Comparison of ENCODE assay signal across 14 mouse cellular contexts in genomic region chr5:41048515-41048914, GRCm38 (mm10).
DNase-seq lines count a peak whose midpoint lies in the region; ATAC-seq lines count a peak whose summit lies in the region.
"Had no signal": no experiment of that assay in that cellular context is flagged by ENCODE, and none has a peak within 500 bp of the region (broad histone marks: within the 10 kb centered on the region; RNA-seq: fewer than 3 reads in every experiment).

No protein-coding gene starts in this region.

- H3K9ac ChIP-seq in hindbrain, embryonic 14.5 days: no peak overlapping the region
- H3K9ac ChIP-seq in hindbrain, embryonic 11.5 days (ENCODE audit: low read depth, low read length): no peak overlapping the region
- no peak overlapping the region for H3K9ac ChIP-seq in neural tube, embryonic 13.5 days

- 19% methylated on average over 1 of the region's 1 CpGs for WGBS in hindbrain, embryonic 14.5 days
- WGBS in hindbrain, embryonic 11.5 days: 52% methylated on average over 1 of the region's 1 CpGs
- WGBS in neural tube, embryonic 13.5 days: 20% methylated on average over 1 of the region's 1 CpGs

- H3K4me1 ChIP-seq in hindbrain, embryonic 14.5 days (replicated peaks; ENCODE audit: control insufficient read depth, insufficient read depth, low read length): no peaks in the 10 kb centered on the region
- H3K4me1 ChIP-seq in hindbrain, embryonic 11.5 days (replicated peaks; ENCODE audit: control insufficient read depth, insufficient read depth, low read length): no peaks in the 10 kb centered on the region
- no peaks in the 10 kb centered on the region for H3K4me1 ChIP-seq in neural tube, embryonic 13.5 days (replicated peaks)

- H3K36me3 ChIP-seq in hindbrain, embryonic 14.5 days (replicated peaks; ENCODE audit: control insufficient read depth, insufficient read depth): no peaks in the 10 kb centered on the region
- H3K36me3 ChIP-seq in hindbrain, embryonic 11.5 days (ENCODE audit: control insufficient read depth, insufficient read depth, low read length): no peaks in the 10 kb centered on the region
- no peaks in the 10 kb centered on the region for H3K36me3 ChIP-seq in neural tube, embryonic 13.5 days

- H3K27ac ChIP-seq in hindbrain, embryonic 14.5 days: no peak overlapping the region
- no peak overlapping the region for H3K27ac ChIP-seq in hindbrain, embryonic 11.5 days (ENCODE audit: low read depth, low read length)
- H3K27ac ChIP-seq in neural tube, embryonic 13.5 days (replicated peaks): no peak overlapping the region

- no peaks in the 10 kb centered on the region for H3K9me3 ChIP-seq in hindbrain, embryonic 14.5 days (ENCODE audit: control insufficient read depth, low read length)
- no peaks in the 10 kb centered on the region for H3K9me3 ChIP-seq in hindbrain, embryonic 11.5 days (ENCODE audit: control insufficient read depth, low read length)
- H3K9me3 ChIP-seq in neural tube, embryonic 13.5 days: no peaks in the 10 kb centered on the region

- intact Hi-C loops in left cerebral cortex, postnatal 25 days (cut with DNase I): no loop called here

- H3K4me2 ChIP-seq in hindbrain, embryonic 14.5 days (replicated peaks): no peak overlapping the region
- no peak overlapping the region for H3K4me2 ChIP-seq in hindbrain, embryonic 11.5 days (replicated peaks; ENCODE audit: low read depth, low read length)
- H3K4me2 ChIP-seq in neural tube, embryonic 13.5 days: no peak overlapping the region
- H3K4me2 ChIP-seq: heart, embryonic 11.5 days had no signal

- ATAC-seq in hindbrain, embryonic 14.5 days (ENCODE audit: low FRiP score): peak; percentile 59; the same call in 1 of the 2 replicates
- no peak for ATAC-seq in hindbrain, embryonic 11.5 days (ENCODE audit: low FRiP score)
- ATAC-seq in neural tube, embryonic 13.5 days (ENCODE audit: low read depth): peak; percentile 76

- no peaks in the 10 kb centered on the region for H3K27me3 ChIP-seq in hindbrain, embryonic 14.5 days (ENCODE audit: control insufficient read depth, insufficient read depth, low read length)
- H3K27me3 ChIP-seq in hindbrain, embryonic 11.5 days (ENCODE audit: control insufficient read depth, insufficient read depth, low read length): no peaks in the 10 kb centered on the region
- no peaks in the 10 kb centered on the region for H3K27me3 ChIP-seq in neural tube, embryonic 13.5 days

- DNase-seq in adrenal gland, adult 8-10 months: peak; percentile 2
- no peak for DNase-seq in adrenal gland, postnatal 4 days (ENCODE audit: low spot score in 2 of 2)
- DNase-seq in hindbrain, embryonic 14.5 days (ENCODE audit: low spot score): peak; percentile 24
- no peak for DNase-seq in hindbrain, embryonic 11.5 days (ENCODE audit: low spot score)
- DNase-seq in neural tube, embryonic 10.5 days (ENCODE audit: extremely low spot score, low spot score): no peak
- DNase-seq in layer of hippocampus, adult 8-10 months (ENCODE audit: low spot score in 2 of 2): no peak
- no peak for DNase-seq in left cerebral cortex, postnatal 25 days (ENCODE audit: low spot score in 2 of 2)
- DNase-seq: cerebellum, adult 11-12 months; kidney, postnatal 36 days; liver; right cerebral cortex, postnatal 4 days had no signal

- no peak overlapping the region for H3K4me3 ChIP-seq in hindbrain, embryonic 14.5 days (replicated peaks; ENCODE audit: low read length)
- H3K4me3 ChIP-seq in hindbrain, embryonic 11.5 days (ENCODE audit: low read depth, low read length): no peak overlapping the region
- no peak overlapping the region for H3K4me3 ChIP-seq in neural tube, embryonic 13.5 days
- H3K4me3 ChIP-seq: erythroblast, embryonic 14.5 days had no signal

Comparison
In these comparisons a context has a peak if more than half of its experiments do, and no peak if none do; other contexts are left out.
1. DNase-seq: peak in adrenal gland, adult 8-10 months (single experiment) and hindbrain, embryonic 14.5 days (single experiment); none in adrenal gland, postnatal 4 days (0 of 2), hindbrain, embryonic 11.5 days (single experiment), neural tube, embryonic 10.5 days (single experiment), layer of hippocampus, adult 8-10 months (0 of 2) and left cerebral cortex, postnatal 25 days (0 of 2).